Mouse (Mus musculus) ES-Bruce4 (cell line): ENCODE data around the gene Krt19.

ENCODE experiments used
- CTCF ChIP-seq: IDR thresholded peaks from one replicate; pipeline ENCODE4 v1.8.1; 2011; ENCODE audit warnings: low read depth, low read length
- POLR2A ChIP-seq: IDR thresholded peaks from one replicate; pipeline ENCODE4 v1.8.1; 2011; ENCODE audit warnings: low read length; ENCODE audit not compliant: insufficient read depth

- TF ChIP-seq POLR2A (no peak), CTCF (no peak)
Measured at GRCm38 (mm10) chr11:100147566-100148353, 705 bp downstream of the Krt19 start.
